Mouse (Mus musculus): ENCODE measurements around the gene Moap1. TPM values are rescaled to one million over a fixed set of nuclear protein-coding genes. Genes with fewer than 3 reads are reported as not detected.

Gene Moap1
- polyA plus RNA-seq, 1 experiment, result 5.9 TPM

DNA sequence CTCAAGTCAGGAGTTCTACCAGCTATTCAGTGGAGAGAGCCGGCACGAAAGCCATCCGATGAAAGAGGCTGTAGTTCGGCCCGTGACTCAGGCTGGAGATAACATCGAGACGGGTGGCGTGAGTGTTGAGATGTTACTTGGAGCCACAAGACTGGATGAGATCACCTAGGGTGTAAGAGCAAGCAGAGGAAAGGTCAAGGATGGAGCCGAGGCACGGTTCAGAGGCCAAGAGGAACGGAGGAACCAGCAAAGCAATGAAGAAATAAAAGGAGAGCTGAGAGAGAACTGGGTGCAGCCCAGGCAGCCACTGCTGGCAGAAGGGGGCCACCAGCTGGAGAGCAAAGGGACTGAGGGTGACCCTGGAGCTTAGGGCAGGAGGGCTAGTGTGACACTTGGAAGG lies 35.2 kb downstream of the Moap1 start:
- H3ac ChIP-seq (ENCODE audit: control insufficient read depth, insufficient read length), result no peak overlapping the region
- TF ChIP-seq TCF12 (IDR thresholded peaks at IDR 0.05; ENCODE audit: insufficient read depth, poor library complexity, severe bottlenecking), result no peak
- no peak for TF ChIP-seq MYOG (IDR thresholded peaks at IDR 0.05; ENCODE audit: control insufficient read depth in 1 of 3, insufficient read depth in 1 of 3, insufficient read length in 2 of 3, low read depth in 2 of 3)
- no peak for TF ChIP-seq USF1 (IDR thresholded peaks at IDR 0.05; ENCODE audit: low read depth)
- TF ChIP-seq SRF (IDR thresholded peaks at IDR 0.05; ENCODE audit: control insufficient read depth, insufficient read length, low read depth), result no peak
- TF ChIP-seq CEBPB (IDR thresholded peaks at IDR 0.05; ENCODE audit: insufficient read depth, poor library complexity, severe bottlenecking), result no peak
- TF ChIP-seq POLR2AphosphoS2 (IDR thresholded peaks at IDR 0.05; ENCODE audit: insufficient read length, low read depth), result no peak
- TF ChIP-seq REST (IDR thresholded peaks at IDR 0.05; ENCODE audit: insufficient read depth, insufficient read length), result no peak
- no peak for TF ChIP-seq MAX (IDR thresholded peaks at IDR 0.05; ENCODE audit: low read depth)
- H3K79me2 ChIP-seq (ENCODE audit: control insufficient read depth, insufficient read depth), result no peaks in the 10 kb centered on the region
- H3K4me3 ChIP-seq, result peak overlapping the region; percentile 2
- no peaks in the 10 kb centered on the region for H3K36me3 ChIP-seq (ENCODE audit: control insufficient read depth, insufficient read depth)
- H3K27me3 ChIP-seq (ENCODE audit: control insufficient read depth, insufficient read depth, insufficient read length), result no peaks in the 10 kb centered on the region
- H3K4me2 ChIP-seq (ENCODE audit: low read depth), result peak overlapping the region; percentile 61

DNA sequence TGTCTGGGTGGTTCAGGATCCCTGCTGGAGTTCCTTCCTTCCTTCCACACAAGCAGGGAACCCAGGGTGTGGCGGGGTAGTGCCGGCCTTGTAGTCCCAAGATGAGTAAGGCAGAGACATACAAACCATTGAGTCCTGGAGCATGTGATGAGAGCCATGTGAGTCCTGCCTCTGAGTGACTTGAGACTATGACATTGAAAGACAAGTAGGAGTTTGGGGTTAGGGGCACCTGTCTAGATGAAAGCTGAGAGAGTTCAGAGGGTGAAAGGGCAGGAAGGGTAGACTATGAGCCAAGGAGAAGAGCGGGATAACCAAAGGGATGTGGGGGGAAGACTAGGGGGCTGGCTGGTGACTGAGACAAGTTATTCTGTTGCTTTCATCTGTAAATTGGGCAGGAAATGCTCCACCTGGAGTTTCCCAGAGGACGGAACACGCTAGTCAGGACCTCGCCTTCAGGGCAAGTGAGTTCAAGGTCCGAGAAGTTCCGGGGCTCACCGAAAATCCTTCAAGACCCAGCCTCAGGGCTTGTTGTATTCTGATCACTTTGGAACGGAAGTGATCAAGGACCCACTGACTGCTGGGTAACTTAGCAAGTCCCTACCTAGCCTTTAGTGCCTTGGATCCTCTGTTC lies 36.5 kb downstream of the Moap1 start:
- Histone ChIP-seq H3K27me3 (ENCODE audit: control insufficient read depth, insufficient read depth, insufficient read length) (no peaks in the 10 kb centered on the region), H3K79me2 (ENCODE audit: control insufficient read depth, insufficient read depth) (no peaks in the 10 kb centered on the region), H3K36me3 (ENCODE audit: control insufficient read depth, insufficient read depth) (no peaks in the 10 kb centered on the region), H3K4me2 (ENCODE audit: low read depth) (peak overlapping the region; percentile 12), H3K4me3 (no peak overlapping the region), H3ac (ENCODE audit: control insufficient read depth, insufficient read length) (no peak overlapping the region)
- TF ChIP-seq USF1 (IDR thresholded peaks at IDR 0.05; ENCODE audit: low read depth), result no peak
- TF ChIP-seq E2F4 (IDR thresholded peaks at IDR 0.05; ENCODE audit: insufficient read depth), result no peak
- no peak for TF ChIP-seq POLR2A (IDR thresholded peaks at IDR 0.05; ENCODE audit: insufficient read length, low read depth)
- no peak for TF ChIP-seq TCF12 (IDR thresholded peaks at IDR 0.05; ENCODE audit: insufficient read depth, poor library complexity, severe bottlenecking)
- no peak for TF ChIP-seq CEBPB (IDR thresholded peaks at IDR 0.05; ENCODE audit: insufficient read depth, poor library complexity, severe bottlenecking)
- no peak for TF ChIP-seq REST (IDR thresholded peaks at IDR 0.05; ENCODE audit: insufficient read depth, insufficient read length)
- no peak for TF ChIP-seq MAX (IDR thresholded peaks at IDR 0.05; ENCODE audit: low read depth)
- TF ChIP-seq SRF (IDR thresholded peaks at IDR 0.05; ENCODE audit: control insufficient read depth, insufficient read length, low read depth), result no peak
- TF ChIP-seq MYOD1 (IDR thresholded peaks at IDR 0.05; ENCODE audit: control insufficient read depth in 1 of 3, insufficient read length in 2 of 3, low read depth in 2 of 3), result no peak
- no peak for TF ChIP-seq POLR2AphosphoS2 (IDR thresholded peaks at IDR 0.05; ENCODE audit: insufficient read length, low read depth)
- no peak for TF ChIP-seq MYOG (IDR thresholded peaks at IDR 0.05; ENCODE audit: control insufficient read depth in 1 of 3, insufficient read depth in 1 of 3, insufficient read length in 2 of 3, low read depth in 2 of 3)
- no peak for TF ChIP-seq TCF3 (IDR thresholded peaks at IDR 0.05; ENCODE audit: insufficient read length, low read depth)

DNA sequence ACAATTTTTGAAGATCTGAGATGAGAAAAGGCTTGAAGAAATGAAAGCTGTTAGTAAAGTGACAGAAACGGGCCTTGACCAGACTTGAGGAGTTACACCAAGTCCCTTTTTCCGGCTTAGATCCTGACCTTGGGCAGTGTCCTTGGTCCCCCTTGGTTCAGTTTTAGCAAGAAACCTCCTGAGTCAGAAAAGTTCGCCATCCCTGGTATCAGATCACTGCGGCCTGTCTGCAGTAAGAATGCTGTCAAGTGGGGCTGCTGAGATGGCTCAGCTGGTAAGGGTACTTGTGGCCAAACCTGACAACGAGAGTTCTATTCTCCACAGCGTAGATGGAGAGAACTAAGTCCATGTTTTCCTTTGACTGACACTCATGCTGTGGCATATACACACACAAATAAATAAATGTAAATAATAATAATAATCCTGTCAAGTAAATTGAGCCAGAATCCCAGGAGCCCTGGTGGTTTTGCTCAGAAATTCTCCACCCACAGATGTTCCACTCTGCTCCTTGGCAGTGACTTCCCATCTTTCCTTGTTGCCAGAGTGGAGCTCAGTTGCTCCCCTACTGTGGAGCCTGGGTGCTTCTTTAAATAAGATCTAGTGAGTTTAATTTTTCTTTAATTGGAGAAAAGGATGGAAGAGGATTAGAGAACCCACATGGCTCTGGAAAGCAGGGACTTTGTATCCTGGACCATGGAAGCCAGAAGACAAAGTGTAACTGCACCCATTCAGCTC lies 37.4 kb downstream of the Moap1 start:
- H3K36me3 ChIP-seq (ENCODE audit: control insufficient read depth, insufficient read depth), result no peaks in the 10 kb centered on the region
- H3K27me3 ChIP-seq (ENCODE audit: control insufficient read depth, insufficient read depth, insufficient read length), result no peaks in the 10 kb centered on the region
- TF ChIP-seq POLR2A (IDR thresholded peaks at IDR 0.05; ENCODE audit: insufficient read length, low read depth), result no peak
- no peak for TF ChIP-seq MAX (IDR thresholded peaks at IDR 0.05; ENCODE audit: low read depth)
- no peak for TF ChIP-seq POLR2AphosphoS2 (IDR thresholded peaks at IDR 0.05; ENCODE audit: insufficient read length, low read depth)
- no peak for TF ChIP-seq TCF12 (IDR thresholded peaks at IDR 0.05; ENCODE audit: insufficient read depth, poor library complexity, severe bottlenecking)
- H3K4me3 ChIP-seq, result peak overlapping the region; percentile 29
- peak overlapping the region; percentile 73 for H3K4me2 ChIP-seq (ENCODE audit: low read depth)
- no peaks in the 10 kb centered on the region for H3K79me2 ChIP-seq (ENCODE audit: control insufficient read depth, insufficient read depth)
- no peak overlapping the region for H3ac ChIP-seq (ENCODE audit: control insufficient read depth, insufficient read length)

DNA sequence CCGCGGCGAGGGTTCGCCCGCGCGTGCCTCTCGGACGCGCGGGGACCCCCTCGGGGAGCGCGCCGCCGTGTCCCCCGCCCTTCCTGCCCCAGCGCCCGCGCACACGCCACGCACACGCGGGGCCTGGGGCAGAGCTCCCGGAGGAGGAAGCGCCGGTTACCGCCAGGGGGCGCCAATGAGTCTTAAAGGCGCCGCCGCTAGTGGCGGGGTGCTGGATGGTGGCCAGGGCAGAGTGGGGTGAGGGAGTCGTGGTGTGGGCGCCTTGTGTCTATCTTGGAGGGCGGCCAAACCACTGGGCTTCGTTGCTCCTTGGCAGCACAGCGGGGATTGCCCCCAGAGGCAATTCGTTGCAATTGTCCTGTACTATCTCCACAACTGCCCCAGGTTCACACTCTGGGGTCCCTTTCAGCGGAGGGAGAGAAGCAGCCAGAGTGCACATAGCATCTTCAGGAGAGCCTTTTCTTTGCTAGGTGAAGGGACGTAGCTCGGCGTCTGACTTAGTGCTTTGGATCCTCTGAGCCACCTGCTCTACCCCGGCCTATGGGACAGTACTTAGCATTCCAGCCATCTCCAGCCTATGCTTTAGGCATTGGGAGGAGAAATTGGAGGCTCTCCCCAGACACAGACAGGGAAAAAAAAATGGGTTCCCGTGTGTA lies 38.1 kb downstream of the Moap1 start:
- no peaks in the 10 kb centered on the region for H3K79me2 ChIP-seq (ENCODE audit: control insufficient read depth, insufficient read depth)
- peak overlapping the region; percentile 29 for H3K4me3 ChIP-seq
- H3ac ChIP-seq (ENCODE audit: control insufficient read depth, insufficient read length), result peak overlapping the region; percentile 58
- H3K27me3 ChIP-seq (ENCODE audit: control insufficient read depth, insufficient read depth, insufficient read length), result no peaks in the 10 kb centered on the region
- no peak for TF ChIP-seq USF1 (IDR thresholded peaks at IDR 0.05; ENCODE audit: low read depth)
- peak in 1 of 3 experiments; percentile 36 for TF ChIP-seq MYOD1 (IDR thresholded peaks at IDR 0.05; ENCODE audit: control insufficient read depth in 1 of 3, insufficient read length in 2 of 3, low read depth in 2 of 3)
- peak in 1 of 3 experiments; percentile 36 for TF ChIP-seq MYOG (IDR thresholded peaks at IDR 0.05; ENCODE audit: control insufficient read depth in 1 of 3, insufficient read depth in 1 of 3, insufficient read length in 2 of 3, low read depth in 2 of 3)
- H3K4me2 ChIP-seq (ENCODE audit: low read depth), result peak overlapping the region; percentile 73
- no peaks in the 10 kb centered on the region for H3K36me3 ChIP-seq (ENCODE audit: control insufficient read depth, insufficient read depth)
